Mouse (Mus musculus) lung, postnatal 14 days (tissue): ENCODE results near the gene Cd59a.
"Not testable (repeated sequence)": the region's sequence is repeated elsewhere in the genome, so short reads cannot be mapped to it uniquely, and the experiment has no call there.

Source experiments
- DNase-seq: peaks from one replicate; pipeline ENCODE4 v3.0.0; 2021

Gene Cd59a

DNA sequence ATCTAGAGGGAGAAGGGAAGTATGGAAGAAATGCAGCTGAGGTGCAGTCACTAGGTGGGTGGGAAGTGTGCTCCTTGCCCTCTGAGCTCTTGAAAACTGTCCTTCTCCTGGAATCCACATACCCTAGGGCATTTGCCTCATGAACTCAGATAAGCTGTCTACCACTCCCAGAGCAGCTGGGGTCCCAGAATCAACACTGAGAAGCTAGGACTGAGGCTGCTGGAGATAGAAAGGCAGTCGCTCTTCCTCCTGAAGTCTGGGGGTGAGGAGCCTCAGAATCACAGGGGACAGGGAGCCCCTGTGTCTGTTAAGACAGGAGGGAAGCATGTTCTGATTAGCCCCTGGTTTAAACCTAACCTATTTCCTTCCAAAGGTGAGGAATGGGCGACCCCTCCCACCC lies 13.9 kb downstream of the Cd59a start:
- no peak for DNase-seq

DNA sequence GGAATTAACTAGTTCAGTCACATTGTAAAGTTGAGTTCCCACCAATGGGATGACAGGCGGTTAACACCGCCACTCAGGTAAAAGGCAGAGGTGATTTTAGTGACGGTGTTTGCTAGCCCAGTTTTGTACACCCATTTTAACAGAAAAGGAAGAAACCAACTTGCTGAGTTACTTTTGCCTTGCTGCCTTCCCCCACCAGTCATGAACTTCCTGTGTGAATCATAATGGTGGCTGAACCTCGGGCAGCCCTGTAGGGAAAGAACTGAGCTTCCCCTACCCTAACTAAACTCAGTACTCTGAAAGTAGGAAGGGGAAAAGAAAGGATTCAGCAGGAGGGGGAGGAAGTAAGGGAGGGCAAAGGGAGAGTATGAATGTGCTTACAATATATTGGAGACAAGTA lies 14.4 kb downstream of the Cd59a start:
- no peak for DNase-seq

DNA sequence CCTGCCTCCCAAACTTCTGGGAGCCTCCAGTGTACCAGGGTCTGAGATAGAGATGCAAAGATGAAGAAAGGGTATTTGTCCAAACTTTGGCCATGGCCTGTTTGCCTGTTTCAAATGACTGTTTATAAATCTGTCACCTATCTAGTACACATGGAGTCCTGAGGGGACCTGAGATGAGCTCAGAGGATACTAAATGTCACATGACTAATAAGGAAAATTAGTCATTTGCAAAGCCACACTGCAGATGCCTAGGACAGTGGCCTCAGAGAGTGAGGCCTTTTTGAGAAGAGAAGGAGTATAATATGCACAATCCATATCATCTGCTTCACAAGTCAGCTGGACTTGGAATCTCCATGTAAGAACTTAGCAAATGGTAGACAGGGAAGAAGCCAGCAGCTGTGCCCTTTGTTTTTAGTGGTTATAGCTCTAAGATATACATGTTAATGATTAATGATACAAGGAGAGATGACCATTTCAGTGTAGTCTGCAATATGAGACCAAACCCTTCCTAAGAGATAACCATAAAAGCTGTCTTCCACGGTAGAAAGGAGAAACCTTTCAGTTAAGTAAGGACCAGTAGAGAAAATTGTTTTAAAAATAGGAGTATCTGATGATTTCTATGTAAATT lies 15.7 kb downstream of the Cd59a start:
- not testable (repeated sequence) for DNase-seq

DNA sequence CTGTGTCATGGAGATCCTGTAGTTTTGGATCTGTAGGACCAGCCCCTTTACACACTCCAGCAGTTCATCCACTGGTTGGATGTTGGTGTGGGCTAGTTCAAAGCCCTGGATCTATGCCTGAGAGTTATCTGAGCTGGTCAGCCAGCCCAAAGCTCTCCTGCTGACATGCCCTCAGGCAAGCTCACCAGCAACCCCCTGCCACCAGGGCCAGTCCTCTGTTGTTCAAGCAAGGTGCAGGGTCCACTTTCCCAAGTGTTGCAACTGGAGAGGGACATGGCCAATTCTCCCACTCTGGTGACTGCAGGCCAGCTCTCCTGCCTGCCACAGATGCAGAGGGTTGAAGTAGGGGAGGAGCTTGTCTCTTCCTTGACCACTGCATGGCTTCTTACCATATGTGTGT lies 18.0 kb downstream of the Cd59a start:
- DNase-seq: not testable (repeated sequence)

DNA sequence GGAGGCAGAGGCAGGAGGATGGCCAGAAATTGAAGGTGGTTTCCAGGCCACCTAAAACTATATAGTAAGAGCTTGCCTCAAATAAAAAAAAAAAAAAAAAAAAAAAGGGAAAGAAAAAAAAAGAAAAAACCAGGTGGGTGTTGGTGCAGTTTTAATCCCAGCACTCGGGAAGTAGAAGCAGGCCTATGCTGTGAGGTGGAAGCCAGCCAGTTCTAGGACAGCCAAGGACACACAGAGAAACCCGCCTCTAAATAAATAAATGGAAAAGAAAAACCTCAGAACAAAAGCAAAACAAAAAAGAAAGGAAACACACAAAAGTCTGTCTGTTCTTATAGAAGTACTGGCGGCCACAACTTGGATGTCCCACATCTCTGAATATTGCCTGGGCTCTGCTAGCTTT lies 19.3 kb downstream of the Cd59a start:
- no peak for DNase-seq

DNA sequence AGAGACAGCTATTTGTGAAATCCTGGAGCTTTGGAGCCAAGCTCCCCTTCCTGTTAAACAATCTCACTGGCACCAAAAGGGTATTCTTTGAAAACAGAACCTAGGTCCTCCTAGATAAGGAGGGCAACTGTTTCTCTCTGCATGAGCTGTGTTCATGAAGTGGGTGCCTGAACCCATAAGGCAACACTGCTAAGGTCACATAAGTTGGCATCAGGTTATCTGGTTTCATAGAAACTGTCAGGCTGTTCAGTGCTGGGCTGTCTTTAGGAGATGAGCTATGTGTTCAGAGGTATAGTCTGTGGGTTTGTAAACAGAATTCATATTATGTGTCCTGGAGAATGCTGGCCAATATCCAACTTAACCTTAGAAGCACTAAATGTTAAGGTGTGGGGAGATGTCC lies 21.6 kb downstream of the Cd59a start:
- DNase-seq: not testable (repeated sequence)

DNA sequence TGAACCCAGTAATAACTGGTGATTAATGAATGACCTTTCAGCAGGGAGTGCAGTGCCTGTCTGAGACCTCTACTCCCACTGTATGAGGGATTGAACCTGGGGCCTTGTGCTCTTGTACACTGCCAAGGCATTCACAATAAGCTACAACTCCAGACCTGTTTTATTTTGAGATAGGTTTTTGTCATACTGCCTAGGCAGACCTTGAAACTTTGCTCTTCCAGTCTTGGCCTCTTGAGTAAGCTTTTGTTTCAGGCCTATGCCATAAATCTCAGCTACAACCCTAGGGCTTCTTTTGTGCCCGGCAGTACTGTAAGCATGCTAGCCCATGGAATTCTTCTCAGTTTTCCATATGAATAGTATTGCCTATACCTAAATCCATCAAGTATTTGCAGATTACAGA lies 23.5 kb downstream of the Cd59a start:
- DNase-seq: no peak

DNA sequence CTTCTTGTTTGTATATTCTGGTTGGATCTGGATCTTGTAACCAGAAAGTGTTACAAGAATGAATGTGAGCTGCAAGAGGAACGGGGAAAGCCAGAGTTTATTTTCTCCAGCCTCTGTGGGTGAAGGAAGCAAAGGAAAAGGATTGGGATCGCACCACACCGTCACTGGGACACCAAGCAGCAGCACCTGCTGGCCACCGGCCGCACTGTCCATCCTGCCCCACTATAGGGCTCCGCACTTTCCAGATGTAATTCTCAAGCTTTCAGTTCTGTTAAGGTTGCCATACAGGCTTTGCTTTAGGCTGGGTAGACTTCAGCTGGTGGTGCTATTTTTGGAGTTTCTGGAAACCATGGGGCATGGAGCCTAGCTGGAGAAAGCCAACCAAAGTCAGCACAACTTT lies 24.7 kb downstream of the Cd59a start:
- DNase-seq: no peak

DNA sequence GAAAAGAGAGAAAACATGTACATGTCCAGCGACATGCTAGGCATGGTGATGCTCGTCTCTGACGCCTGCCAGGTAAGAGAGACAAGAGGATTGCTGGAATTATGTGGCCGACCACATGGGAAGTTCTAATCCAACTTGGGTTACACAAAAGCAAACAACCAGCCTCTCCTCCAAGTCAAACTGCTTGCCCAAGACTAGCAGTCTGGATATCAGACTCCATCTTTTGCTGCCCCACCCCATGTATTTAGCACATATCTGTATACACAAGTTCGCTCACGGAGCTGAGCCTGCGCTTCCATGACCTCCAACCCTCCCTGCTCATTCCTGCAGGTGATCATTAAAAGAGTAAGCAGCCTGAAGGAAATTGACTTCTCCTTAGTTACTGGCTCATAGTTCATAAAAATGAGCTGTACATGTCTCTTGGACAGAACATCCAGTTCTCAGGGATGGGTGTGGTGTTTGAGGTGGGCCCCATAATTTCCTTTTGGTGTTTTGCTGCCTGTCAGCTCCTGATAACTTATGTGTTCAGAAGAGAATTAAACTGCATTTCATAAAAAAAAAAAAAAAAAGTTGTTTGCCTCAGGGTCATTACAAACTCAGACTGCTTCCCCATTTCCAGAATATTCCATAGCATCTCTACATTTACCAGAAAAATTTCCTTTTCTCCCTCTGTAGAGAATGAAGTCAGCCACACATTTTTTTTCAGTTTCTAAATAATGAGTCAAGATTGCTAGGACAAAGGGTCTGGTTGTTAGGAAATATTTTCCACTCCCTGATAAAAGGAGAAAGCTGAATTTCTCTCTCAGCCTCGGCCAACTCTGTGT lies 26.3 kb downstream of the Cd59a start:
- DNase-seq: no peak

DNA sequence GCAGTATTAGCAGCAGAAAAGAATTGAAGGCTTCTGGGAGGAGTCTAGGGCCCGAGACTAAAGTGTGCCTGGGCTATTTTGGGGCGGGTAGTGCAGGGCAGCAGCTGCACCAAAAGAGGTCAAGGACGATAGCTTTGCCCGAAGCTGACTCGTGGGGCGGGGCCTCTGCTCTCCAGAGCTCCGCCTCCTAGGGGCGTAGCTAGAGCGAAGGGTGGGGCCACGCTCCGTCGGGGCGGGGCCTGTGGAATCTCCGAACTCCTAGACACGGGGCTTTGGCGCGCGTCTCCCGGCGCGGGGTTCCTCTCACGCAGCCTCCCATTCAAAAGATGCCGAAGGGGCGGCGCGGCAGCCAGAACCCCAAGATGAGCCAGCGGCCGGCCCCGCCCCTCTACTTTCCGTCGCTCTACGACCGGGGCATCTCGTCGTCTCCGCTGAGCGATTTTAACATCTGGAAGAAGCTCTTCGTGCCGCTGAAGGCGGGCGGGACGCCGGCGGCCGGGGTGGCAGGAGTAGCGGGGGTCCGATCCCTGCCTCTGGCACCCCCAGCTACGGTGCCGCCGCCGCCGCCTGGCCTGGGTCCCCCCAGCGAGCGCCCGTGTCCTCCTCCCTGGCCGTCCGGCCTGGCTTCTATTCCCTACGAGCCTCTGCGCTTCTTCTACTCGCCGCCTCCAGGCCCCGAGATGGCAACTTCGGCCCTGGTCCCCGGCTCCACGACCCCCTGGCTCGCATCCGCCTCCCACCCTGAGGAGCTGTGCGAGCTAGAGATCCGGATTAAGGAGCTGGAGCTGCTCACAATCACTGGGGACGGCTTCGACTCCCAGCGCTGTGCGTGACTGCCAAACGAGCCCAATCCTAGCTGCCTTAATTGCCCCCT lies 27.1 kb downstream of the Cd59a start, which contains the start of gene A930018P22Rik:
TSS of gene A930018P22Rik (plus strand) at position 265 of the 874 bp plus-strand sequence.
- DNase-seq: peak; percentile 91

DNA sequence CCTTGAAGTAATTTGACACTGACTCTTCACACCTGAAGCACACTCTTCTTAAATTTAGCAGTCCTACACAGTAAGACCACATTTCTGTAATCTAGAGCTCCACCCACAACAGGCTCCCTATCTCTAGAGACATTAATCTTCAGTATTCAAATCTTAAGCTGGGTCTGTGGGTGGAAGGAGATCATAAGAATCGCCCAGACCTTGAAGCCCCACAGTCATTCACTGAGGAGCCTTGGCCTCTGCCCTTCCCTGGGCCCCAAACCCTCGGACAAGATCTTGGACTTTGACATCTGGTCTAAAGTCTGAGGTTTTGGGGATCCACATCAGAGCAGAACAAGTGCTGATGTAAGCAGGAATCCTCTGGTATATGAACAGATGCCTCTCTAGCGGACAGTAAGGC lies 27.9 kb downstream of the Cd59a start:
- DNase-seq: no peak

DNA sequence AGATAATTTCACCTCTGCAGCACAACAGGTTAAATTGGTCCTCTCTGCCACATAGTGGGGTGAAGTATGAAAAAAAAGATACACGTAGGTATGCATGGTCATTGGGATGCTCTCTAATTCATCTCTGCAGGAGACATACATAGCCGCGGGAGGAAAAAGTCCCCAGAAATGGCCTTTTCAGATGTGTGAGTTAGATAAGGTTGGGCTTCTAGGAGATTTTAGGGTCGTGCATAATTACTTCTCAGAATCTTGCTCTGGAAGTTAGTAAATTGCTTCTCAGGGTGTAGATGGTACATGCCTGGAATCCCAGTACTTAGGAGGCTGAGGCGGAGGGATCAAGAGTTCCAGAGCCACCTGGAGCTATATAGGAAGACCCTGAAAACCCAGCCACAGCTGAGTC lies 28.5 kb downstream of the Cd59a start:
- no peak for DNase-seq

DNA sequence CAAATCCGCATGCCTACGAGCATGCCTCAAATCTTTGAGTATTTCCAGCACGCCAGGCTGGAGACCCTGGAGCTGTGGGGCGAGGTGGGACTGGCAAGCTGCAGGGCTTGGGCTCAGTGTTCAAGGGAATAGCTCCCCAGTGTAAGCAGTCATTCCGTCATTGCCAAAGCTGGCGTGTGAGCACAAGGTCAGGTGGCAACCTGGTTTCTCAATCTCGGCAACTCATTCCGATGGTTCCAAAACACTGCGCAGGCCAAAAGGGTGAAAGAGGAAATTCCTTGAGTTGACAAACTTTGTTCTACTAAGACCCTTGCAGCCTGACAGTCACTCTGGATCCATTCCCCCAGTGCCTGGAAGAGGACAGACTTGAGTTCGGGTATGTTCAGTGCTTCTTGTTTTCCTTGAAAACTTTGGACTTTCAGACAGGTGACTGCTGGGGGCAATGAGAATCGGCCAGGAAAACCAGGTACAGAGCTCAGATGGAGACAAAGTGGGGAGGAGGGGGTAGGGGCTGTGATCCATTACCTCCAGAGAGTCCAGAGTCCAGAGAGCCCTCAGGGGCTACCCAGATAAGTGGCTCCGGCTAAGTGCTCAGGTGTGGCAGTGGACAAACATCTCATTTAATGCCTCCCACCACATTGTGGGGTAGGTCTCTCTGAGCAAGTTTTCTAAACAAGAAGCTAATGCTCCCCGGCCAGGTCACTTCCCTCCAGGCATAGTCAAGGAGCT lies 33.4 kb downstream of the Cd59a start:
- DNase-seq: peak; percentile 38

DNA sequence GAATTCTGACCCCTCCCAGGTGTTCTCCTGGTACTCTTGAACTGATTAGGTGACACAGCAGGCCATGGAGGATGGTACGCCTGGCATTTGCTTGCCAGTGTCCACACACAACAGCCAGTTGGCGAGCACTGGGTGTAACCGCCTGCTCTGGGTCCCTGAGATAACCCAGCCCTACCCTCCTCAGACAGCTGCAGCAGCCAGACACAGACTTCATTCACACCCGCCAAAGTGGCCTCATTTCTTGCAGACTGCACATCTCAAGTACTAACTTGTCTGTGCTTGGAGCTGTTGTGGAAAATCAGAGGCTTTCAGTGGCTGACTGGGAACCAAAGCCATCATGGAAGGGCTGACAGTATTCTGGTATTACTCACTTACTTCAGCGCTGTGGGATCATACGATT lies 34.6 kb downstream of the Cd59a start:
- peak; percentile 22 for DNase-seq

DNA sequence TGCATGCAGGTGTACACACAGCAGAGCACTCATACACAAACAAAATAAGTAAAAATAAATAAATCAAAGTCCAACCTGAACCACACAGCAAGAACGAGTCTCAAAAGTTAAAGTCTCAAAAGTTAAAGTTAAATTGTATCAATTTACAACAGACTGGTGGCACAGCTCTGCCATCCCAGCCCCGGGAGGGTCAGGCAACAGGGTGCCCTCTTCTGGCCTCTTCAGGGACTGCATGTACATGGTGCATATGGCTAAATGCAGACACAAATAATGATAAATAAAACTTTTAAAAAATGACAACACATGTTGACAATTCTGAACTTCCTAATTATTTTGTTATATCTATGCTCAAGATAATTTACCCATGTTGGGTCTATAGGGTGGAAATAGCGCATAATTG lies 35.4 kb downstream of the Cd59a start:
- DNase-seq: peak; percentile 62

DNA sequence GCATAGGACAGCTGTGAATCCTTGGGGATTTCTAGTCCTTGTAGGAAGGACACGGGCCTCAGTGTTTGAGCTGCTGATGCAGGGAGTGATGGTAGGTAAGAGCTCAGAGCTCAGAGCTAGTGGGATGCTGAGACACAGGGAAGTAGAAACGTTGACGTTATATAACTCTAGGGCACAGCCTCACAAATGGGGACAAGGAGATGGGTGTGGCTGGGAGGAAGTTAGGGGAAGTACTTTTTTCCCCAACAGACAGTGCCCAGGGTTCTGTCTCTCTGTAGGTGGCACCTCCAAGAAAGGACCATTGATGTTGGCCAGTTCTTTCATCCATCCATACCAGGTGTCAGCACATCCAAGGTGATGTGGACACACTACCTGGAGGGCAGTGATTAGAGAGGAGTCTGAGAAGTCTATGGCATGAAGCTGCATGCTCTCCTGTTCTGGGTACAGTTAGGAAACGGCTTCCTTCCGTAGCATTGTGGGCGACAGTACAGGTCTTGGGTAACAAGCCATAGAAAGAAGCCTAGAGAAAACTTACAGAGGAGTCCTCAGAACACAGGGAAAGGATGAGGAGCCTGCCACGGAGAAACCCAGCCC lies 36.8 kb downstream of the Cd59a start:
- DNase-seq: no peak

DNA sequence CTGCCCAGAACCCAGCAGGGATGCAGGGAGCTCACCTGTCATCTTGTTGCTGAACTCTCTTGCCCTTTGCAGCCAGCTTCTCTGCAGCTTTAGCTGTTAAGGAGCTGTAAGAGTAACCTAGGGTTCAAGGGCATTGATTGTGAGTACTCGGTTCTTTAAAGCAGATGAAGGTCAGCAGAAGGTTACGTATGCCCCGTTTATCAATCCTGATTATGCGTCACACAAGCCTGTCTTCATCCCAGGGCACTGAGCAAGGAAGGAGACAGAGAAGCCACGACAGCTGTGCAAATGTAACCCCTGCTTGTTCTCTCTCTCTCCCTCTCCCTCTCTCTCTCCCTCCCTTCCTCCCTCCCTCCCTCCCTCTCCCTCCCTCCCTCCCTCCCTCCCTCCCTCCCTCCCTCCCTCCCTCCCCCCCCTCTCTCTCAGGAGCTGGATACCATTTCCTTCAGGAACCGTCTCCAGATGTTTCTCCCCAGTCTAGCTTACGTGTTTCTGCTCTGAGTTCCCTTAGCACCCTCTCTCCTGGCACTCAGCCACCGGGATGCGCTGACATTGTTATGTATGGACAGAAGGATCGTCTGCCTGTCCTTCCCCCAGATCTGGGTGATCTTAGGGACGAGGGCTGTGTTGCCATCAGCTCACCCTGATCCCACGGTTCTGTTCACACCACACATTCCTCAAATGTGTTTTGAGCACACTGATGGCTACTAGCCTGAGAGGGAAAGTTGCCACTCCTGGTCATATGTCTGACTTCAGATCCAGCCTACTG lies 37.6 kb downstream of the Cd59a start:
- no peak for DNase-seq

DNA sequence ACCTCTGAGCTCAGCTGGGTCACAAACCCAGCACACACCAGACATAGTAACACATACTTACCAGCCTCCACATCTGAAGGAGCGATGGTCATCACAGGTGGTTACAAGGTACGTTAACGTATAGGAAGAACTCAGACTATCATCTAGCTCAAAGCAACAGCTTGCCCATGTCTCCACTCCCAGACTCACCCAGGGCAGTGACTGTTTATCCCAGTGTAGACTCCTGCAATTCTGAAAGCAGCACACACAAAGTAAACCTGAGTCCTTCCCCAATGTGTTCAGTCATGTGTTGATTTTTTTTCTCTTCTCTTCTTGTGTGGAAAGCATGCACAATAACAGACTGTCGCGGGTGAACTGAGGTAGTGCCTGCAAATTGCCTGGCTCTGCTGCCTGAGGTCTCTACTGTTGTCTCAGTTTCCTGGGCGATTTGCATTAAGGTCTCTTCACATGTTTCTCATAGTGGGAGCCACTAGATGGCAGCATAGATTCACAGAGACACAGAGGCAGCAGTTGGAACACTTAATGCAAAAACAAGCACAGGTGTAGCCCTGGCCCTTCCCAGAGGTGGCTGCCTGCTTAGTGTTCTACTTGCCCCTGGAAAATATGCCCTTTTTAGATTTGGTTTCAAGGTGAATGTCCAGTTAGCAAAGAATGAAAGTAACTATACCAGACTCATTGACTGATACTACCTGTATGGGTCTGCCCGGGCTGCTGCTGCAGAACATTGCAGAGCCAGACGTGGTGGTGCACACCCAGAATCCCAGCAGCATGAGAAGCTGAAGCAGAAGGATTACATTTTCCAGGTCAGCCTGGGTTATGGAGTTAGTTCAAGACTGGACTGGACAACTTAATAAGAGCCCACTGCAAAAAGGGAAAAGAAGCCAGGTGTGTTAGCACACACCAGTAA lies 38.8 kb downstream of the Cd59a start:
- peak; percentile 73 for DNase-seq

DNA sequence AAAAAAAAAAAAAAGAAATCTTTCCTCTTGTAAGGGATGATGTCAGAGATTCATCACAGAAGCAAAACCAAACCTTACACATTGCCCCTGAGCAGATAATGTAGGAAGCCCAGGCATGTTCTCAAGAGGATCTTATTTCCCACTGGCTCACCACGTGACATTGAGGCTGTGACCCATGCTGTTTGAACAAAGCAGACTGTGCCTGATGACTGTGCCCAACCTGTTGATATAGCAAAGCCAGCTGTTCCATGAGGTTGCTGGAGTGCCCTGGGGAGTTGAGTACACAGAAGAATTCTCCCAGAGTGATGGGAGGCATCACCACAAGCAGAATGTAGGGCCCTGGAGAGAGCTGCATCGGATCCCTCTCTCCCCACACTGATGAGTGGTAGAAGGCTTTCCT lies 40.3 kb downstream of the Cd59a start:
- DNase-seq: no peak

DNA sequence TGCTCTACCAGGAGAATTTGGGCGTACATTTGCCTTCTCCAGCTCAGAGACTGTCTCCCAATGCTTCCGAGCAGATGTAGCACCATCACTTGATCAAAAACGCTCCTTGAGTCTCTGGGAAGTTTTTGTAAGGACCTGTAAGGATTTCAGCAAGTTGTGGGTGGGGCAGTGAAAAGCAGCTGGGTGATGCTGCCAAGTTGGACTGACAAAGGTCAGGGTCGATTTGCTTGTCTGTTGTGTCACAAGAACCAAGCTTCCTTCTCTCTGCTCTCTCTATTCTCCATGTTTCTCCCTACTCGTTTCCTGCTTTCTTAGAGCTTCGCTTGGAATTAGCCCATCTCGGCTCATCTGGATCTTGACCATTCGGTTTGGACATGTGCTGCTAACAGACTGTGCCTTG lies 46.5 kb downstream of the Cd59a start:
- no peak for DNase-seq

DNA sequence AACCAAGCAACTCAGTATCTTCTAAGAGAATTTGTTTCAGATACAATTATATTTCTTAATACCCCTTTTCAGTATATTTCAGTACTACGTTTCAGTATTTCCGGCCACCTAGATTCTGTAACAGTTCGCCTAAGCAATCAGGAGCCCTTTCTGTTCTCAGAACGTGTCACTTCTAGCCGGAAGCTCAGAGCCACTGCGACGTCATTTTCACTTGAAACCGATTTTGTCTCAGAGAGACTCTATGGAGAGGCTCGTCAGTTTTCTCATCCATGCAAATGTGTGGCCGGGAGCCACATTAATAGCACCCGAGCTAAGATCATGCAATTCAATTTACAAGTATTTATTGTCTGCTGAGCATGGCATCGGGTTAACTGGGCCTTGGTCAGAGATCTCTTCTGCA lies 48.4 kb downstream of the Cd59a start:
- DNase-seq: no peak
